Mouse (Mus musculus) right cerebral cortex, adult 18-20 months (tissue): ENCODE measurements around the gene Itpkb.
A peak's percentile ranks its signal among the peaks of the same experiment; 100 is the strongest.
"Not testable (repeated sequence)": the region's sequence is repeated elsewhere in the genome, so short reads cannot be mapped to it uniquely, and the experiment has no call there.

ENCODE experiments used
- DNase-seq: peaks from one replicate; pipeline ENCODE4 v3.0.0; 2022; ENCODE audit warnings: mixed read lengths

The Itpkb gene

DNA sequence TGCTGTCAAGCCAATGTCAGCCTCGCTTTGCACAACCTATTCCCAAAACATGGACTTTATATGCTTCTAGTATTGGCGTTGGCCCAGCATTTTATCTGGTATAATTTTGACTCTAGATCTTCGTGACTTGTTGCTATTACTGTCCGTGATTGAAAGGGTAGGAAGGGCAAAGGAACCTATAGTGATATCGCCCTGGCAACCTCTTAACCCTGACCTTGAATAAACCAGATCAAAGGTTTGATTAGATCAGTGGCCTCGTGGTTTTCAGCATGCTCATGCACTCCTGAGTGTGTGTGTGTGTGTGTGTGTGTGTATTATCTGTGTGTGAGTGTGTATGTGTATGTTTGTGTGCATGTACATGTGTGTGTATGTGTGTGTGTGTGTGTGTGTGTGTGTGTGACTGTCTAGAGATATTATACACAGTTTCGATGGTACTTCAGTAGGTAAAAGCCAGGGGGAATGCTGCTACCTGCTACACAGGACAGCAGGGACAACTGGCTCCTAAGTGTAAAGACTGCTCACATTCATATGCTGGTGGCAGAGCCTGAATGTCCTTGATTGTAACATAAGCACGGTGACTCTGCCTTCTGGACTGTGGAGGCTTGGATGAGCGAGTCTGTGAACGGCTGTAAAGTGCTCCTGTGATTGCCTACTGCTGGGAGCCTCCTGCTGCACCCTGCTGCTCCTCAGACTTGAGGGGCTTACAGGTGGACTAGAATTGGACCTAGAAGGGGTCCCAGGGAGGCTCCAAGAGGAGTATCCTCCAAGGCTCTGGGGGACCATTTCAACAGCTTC lies 40.8 kb downstream of the Itpkb start:
- DNase-seq = no peak

DNA sequence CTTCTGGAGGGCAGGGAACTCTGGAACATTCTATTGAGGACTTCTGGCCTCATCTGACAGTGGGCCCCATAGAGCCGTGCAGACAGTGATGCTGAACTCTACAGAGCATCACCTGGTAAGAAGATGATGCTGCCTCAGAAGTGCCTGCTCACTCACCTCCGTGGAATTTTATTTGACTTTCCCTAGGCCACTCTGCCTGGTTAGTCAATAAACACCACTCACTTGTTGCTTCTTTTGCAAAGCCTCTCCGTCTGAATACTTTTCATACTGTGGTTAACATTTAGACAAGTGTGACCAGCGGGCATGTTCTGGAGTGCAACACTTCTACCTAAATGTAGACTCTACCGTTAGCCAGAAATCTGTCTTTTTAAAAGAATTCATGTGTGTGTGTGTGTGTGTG lies 42.0 kb downstream of the Itpkb start:
- DNase-seq = not testable (repeated sequence)

DNA sequence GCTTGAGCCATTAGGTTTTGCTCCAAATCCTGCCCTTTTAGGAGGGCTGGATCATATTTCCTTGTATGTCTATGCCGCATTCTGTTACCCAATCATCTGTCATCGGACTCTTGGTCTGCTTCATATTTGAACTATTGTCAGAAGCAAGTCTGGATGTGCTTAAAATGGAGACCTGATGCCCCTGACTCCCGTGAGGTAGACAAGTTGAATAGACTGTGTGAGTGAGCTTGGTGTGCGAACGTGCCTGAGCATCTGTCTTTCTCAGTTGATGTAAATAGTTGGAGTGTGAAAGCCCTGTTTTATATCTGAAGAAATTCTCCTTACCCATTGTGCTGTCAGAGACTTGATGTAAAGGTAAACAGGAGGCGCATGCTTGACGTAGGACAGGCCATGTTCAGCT lies 46.3 kb downstream of the Itpkb start:
- no peak for DNase-seq

DNA sequence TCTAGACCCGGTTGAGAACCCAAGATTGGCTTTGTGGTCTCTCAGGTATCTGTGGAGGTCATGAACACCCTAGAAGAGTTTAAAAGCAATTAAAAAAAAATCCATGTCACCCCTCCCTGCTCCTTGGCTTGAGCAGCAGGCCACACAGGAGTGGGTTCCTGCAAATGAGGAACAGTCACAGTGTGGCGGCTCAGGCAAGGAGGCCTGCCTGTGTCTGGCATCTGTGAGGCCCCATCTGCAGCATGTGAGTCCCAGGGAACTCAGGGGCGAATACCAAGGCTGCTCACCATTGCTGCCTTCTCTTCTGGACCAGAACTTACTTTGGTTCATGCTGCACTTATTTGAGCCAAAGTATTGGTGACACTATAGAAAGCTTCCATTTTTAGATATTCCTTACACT lies 49.3 kb downstream of the Itpkb start:
- DNase-seq = no peak

DNA sequence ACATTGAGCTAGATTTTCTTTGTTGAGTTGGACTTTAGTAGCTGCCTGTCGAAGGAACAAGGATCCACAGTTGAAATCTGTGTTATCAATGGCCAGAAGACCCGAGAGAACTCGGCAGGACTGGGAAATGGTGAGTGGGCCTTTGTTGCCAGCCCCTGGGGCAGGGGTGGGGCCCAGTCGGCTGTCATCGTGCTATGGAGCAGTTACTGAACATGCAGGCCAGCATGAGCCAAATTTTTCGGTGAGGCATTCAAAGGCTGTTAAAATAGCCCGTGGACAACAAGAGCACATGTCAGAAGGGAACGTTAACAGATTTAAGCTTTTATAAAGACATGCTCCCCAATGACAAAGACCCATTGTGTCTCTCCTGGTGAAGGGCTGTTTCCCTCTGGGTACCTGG lies 52.1 kb downstream of the Itpkb start:
- no peak for DNase-seq

DNA sequence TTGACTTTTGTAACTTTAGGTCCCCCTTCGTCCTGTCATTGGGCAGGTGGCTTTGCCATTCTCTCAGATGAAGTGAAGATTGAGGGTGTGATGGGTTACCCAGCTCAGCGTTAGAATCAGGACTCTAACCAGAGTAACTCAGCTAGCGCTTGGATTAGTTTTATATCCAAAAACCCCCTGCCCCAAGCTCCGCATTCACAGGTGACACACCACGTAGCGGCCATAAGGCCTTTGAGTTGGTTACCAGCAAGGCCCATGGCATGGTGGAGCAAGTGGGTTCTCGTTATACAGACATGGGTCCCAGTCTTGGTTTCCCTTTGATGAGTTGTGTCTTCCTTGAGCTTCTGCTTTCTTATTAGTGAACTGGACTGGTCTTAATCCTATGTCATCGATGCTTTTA lies 53.6 kb downstream of the Itpkb start:
- DNase-seq = no peak

DNA sequence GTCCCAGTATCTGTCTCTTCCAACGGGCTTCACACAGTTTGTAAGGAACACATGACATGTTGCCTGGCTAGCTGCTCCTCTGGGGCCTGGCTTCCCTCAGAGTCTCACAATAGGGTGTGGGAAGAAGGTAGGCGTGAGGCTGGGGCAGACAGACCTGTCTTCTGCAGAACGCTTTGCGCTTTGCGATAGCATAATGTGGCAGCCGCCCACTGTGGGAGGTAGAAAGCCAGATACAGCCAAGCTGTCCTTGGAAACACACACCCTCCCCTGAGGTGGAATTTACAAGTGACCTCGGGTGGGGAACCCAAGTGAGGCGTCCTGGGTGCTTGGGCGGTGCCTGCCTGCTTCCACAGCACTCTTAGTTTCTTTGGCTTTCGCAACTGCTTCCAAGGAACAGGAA lies 54.2 kb downstream of the Itpkb start:
- peak; percentile 67 for DNase-seq

DNA sequence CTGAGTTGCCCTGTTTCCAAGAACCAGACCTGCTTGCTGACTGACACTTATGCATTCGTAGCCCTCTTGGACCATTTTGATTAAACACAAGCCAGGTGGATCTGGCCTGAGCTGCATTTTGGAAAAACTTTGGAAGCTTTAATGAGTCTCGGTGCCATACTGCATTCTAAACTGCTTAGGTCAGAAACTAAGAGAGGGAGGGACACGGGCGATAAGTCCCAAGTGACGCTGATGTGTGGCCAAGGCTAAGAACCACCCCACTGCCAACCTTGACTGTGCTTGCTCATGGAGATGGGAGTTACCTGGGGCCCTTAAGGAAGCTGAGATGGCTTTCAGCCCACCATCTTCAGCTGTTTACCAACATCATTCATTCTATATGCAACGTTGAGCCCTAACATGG lies 55.0 kb downstream of the Itpkb start:
- no peak for DNase-seq

DNA sequence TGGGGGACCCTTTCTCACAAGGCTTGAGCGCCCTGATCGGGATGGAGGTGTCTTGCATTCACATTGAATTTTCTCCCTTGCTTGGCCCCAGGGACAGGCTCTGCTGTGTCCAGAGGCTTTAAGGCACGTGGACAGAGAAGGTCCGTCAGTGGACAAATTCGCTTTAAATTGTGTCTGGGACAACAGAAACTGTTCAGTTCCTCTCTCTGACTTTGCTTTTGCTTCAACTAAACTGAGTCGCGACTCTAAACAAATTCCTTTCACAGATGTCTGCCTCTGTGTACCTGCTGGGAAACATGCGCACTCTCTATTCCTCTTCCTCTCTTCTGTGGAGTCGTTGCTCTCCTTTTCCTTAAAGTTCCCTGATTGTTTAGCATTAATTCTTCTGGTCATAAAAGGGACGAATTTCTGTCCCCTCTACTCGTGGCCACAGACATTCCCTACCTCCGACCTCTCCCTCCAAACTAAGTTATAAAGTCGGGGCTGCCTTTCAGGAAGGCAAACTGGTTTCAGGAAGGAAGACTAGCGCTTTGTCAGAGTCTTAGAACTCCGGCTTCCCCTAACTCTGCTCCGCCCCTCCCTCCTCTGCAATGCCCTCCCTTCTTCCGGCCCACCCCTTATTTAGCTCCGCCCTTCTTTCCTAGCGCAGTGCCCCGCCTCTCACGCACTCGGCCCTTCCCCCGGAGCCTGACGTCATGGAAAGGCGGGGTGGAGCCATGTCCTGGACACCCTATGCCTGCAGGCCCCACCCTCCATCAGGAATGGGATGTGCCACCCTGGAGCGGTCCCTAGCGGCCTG lies 56.9 kb downstream of the Itpkb start:
- DNase-seq = peak; percentile 99

DNA sequence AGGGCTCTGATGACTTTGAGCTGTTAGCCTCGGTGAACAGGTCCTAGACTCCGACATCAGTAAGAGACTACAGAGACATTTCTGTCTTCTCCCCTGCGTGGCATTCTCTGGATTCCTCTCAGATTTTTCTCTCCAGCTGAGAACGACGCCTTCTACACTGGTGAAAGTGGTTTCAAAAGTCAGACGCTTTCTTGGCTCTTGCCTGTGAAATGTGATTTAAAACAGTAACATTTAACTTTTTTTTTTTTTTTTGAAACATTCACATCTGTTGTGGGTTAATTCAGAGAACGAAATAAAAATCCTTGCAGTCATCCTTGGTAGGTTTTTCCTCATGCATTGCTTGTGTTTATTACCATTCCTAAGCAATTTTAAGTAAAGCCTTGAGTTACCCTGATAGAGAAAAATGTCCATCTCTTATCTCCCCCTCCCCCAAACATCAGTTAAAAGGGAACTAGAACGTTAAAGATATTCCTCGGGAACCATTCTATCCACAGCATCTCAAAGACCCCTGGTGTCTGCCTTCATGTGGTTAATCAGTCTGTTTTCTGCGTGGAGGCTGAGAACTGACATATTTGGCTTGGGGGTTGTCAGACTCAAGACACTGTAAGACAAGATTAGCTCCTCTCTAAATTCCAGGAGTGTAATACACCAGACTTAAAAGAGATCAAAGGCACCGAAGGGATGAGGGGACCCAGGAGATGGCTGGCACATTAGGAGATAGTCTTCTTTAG lies 57.6 kb downstream of the Itpkb start:
- DNase-seq = no peak

DNA sequence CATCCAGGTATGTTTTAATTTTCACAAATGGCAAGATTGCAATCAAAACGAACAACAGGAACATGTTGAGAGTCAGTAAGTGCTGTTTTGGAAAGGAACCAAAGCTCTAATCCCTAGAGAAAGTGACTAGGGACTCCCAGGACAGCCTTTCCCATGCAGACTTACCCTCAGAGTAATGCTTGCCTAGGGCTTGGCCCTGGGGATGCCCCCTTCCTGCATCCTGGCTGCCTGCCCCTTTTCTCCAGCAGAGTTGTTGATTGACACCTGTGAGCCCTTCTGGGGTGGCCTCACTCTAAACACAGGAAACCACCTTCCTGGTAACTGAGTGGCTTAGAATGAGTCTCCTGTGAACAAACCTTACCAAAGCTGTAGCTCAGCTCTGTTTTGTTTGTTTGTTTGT lies 58.2 kb downstream of the Itpkb start:
- DNase-seq = no peak

DNA sequence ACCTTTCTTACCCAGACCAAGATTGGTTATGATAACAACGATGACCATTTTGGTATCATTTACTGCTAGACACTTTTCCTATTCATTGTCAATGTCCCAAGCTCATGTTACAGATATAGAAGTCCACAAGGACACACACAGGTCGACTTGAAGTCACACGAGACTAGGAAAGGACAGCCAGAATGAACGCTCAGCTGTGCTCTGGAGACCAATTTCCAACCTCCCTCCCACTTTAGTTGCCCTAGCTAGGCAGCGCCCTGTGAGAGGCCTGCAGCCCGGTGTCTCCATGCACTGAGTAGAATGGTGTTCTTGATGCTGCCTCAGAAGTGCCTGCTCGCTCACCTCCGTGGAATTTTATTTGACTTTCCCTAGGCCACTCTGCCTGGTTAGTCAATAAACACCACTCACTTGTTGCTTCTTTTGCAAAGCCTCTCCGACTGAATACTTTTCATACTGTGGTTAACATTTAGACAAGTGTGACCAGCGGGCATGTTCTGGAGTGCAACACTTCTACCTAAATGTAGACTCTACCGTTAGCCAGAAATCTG lies 59.0 kb downstream of the Itpkb start:
- not testable (repeated sequence) for DNase-seq

DNA sequence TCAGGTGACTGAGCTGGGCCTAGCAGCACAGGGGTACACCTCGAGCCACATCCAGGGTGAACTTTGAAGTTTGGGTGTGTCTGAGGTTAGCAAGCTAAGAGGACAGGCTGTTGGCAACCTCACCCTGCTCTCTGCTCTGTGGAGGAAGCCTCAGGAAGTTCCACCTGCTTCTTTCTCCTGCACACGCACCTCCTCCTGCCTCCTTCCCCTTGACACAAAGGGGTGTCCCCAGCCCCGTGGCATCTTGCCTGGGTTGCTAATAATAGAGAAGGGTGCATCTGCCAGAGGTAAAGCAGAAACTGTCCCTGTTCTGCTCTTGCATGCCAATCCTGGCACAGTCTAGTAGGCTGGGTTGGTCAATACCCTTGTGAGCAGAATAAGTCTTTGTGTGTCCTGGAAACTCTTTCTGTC lies 60.0 kb downstream of the Itpkb start:
- no peak for DNase-seq

DNA sequence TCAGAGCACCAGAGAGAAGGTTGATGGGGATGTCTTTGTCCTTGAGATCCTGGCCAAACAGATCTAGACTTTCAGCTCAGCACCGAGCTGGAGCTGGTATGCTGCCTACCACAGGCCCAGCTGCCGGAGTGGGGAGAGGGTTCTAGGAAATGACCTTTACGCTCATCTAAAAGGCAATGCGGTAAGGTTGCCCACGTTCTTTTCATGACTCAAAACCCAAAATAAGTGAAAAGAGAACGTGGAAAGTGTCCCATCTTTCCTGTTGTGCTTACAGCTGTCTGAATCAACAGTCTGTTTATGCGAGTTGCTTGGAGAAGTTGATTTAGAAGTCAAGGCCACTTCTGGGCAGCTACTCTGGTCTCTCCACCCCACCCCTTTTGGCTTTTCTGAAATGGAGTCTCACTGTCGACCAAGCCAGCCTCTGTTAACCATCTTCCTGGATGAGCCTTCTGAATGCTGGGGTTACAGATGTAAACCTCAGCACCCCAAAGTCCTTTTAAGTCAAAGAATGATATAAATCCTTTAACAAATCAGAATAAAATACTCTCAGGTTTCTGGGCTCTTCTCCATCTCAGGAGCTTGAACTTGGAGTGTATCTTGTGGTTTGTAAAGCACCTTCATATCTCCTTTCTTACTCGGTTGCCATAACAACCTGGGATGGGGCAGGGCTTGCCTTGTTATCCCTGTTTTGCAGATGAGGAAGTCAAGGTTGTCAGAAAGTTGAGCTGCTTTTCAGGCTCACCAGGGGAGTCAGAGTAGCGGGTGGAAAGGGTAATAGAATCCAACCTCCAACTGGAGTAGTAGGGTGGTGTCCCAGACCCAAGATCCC lies 60.7 kb downstream of the Itpkb start:
- no peak for DNase-seq

DNA sequence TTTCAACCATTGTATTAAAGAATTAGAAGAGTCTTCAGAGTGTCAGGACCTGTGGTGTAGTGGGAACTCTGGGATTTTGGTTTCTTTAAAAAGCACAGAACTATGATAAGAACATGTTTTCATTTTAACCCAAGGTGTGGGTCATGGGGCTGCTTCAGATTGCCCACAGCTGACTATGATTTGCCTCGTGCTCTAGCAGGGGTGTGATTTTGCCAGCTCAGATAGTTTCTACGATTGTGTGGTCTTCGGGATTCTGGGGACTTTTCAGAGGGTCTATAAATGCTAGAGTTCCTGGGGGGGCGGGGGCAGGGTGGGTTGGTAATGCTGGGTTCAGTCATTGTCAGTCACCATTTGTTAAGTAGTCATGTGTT lies 61.3 kb downstream of the Itpkb start:
- DNase-seq = no peak

DNA sequence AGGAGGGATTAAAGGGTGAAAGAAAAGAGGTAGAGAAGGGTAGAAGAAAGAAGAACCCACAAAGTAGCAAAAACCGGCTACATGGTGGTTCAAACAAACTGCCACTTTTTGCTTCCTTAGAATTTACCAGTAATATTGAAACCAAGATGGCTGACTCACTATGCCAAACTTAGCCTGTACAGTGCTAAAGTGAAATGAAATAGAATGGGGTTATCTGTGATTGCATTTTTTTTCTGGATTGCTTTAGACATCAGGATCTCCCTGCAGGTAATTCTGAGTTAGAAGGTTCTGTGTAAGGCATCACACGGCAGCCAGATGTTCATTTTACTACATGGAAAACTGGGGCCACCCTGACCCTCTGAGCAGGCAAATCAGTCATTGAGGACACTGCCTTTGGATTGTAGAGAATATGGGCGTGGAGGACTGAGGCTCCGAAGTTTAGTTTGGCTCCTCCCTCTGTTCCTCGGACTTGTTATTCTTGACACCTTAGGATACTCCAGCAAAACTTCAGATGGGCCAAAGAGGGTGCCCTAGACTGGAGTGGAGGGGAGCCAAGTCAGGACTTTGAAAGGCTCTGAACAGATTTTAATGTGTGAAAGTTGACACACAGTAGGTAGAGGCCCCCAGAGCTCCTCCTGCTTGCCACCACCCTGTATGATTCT lies 62.0 kb downstream of the Itpkb start:
- no peak for DNase-seq

DNA sequence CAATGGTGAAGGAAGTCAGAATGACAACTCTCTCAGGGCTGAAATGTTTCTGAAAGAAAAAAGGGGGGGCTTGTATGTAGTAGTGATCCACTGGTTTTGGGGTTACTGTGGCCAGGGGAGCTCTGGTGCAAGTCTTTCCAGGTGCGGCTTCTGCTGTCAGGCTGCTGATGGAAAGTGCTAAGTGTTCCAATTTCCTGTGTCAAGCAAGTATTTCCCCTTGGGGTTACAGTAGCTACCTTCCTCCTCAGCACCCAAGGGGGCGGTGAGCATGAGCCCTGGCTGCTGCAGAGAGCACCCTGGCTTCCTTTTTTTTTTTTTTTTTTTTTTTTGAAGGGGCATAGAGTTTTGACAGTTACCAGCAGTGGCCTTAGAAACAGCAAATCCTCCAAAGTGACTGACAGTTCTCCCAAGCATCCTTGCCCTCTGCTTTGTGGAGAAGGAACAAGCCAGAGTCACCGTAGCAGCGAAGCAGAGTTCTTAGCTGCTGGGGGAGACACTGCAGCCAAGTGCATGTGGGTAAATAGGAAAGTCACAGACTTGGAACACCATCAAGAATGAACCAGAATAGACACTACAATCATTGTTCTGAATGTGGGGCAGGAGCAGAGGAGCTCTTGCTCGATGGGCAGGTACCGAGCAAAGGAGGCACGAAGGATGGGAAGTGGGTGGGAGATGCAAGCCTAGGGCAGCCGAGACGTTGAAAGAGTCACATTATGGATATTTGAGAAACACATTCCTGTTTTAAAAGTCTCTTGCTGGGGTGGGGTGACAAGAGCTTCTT lies 62.9 kb downstream of the Itpkb start:
- no peak for DNase-seq

DNA sequence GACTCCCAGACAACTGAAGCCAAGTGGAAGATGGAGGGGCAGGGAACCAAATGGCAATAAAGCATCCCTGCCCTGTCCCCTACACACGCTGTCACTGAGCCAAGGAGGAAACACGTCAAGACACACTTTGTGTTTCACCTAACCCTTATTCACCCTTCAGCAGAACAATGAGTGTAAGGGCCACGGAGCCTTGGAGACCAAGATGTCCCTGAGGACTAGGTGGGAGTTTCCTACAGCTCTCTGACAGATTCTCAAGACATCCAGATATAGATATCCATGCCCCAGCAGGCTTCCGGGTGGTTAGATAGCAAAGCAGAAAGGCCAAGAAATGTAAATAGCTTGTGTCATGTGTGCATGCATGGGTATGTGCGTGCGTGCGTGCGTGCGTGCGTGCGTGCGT lies 63.6 kb downstream of the Itpkb start:
- no peak for DNase-seq

DNA sequence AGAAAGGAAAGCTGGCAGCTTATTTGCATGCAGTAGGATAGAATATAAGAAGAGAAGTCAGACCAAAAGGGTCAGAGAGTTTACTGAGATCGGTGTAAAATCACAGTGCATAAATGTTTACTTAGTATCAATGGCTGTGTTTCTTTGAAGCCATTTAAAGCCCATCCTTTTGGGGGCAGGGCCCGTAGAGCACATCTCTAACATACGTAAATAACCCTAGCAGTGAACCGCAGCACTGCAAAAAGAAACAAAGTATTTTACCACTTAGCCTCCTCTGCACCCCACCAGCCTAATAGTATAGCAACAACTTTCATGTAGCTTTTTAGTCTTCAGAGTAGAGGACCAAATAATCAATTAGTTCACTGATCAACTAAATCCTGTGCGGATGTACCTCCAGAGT lies 67.4 kb downstream of the Itpkb start:
- no peak for DNase-seq

DNA sequence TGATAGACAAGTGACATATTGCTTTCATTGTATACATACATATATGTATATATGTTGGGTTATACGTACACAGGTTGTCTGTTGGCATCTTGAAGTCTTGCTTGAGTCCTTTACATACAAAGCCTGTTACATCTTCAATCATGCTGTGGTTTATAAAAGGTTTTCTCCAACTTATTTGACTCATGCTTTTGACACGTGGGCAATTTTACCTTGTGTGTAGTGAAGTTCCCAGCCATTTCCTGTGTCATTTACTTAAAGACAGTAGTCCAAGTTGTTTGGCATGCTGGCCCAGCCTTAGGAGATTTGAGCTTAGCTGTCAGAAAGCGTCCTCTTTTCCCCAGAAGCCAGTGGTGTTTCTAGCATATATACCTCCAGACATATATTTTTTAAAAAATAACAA lies 68.2 kb downstream of the Itpkb start:
- no peak for DNase-seq
